Mouse (Mus musculus) kidney, adult 2 months (tissue): ENCODE measurements around the gene Dab2ip.

Experiments used
- CTCF ChIP-seq: fragments of 200-500 bp; conservative IDR thresholded peaks from 2 replicates; pipeline ENCODE4 v1.5.1; 2011; ENCODE audit warnings: low read depth, mild to moderate bottlenecking, control low read depth, low read length, moderate library complexity, mixed read lengths; ENCODE audit not compliant: insufficient read depth, insufficient read length
- POLR2A ChIP-seq: fragments of 200-500 bp; IDR thresholded peaks from one replicate; pipeline ENCODE4 v1.6.1; 2011; ENCODE audit warnings: low read depth, low read length, control low read depth

GRCm38 (mm10) chr2:35722821-35723220 lies 164.8 kb downstream of the Dab2ip start:
- TF ChIP-seq CTCF (no peak), POLR2A (no peak)
